Mouse (Mus musculus) hindbrain, embryonic 14.5 days (tissue): Measurements from ENCODE around the gene Srsf1. TPM values are rescaled to one million over a fixed set of nuclear protein-coding genes. Genes with fewer than 3 reads are reported as not detected.
"Not testable (repeated sequence)": the region's sequence is repeated elsewhere in the genome, so short reads cannot be mapped to it uniquely, and the experiment has no call there.

Source experiments
- ATAC-seq: fragments of 200-750 bp; cut with Nextera tagmentation; 2 replicates; pipeline ENCODE4 v1.8.0; 2017; ENCODE audit warnings: moderate number of reproducible peaks, mild to moderate bottlenecking, moderate TSS enrichment, moderate library complexity; ENCODE audit not compliant: low FRiP score
- DNase-seq: peaks from one replicate; pipeline ENCODE4 v3.0.0-alpha.2; 2015; ENCODE audit warnings: low spot score
- H3K27ac ChIP-seq: fragments of 300-500 bp; sonication (generic); 2 replicates; pipeline ENCODE4 v1.5.1; 2014; ENCODE audit warnings: mild to moderate bottlenecking, moderate library complexity
- H3K27me3 ChIP-seq: fragments of 300-500 bp; sonication (generic); 2 replicates; pipeline ENCODE4 v1.6.1; 2014; ENCODE audit warnings: mild to moderate bottlenecking, low read length, mixed read lengths; ENCODE audit not compliant: control insufficient read depth, insufficient read depth
- H3K36me3 ChIP-seq: fragments of 300-500 bp; sonication (generic); replicated peaks from 2 replicates; pipeline ENCODE4 v1.6.1; 2014; ENCODE audit not compliant: control insufficient read depth, insufficient read depth
- H3K4me1 ChIP-seq: fragments of 300-500 bp; sonication (generic); replicated peaks from 2 replicates; pipeline ENCODE4 v1.6.1; 2014; ENCODE audit warnings: antibody characterized with exemption, low read length, mixed read lengths; ENCODE audit not compliant: control insufficient read depth, insufficient read depth
- H3K4me2 ChIP-seq: fragments of 300-500 bp; sonication (generic); replicated peaks from 2 replicates; pipeline ENCODE4 v1.6.1; 2014; ENCODE audit warnings: mild to moderate bottlenecking, moderate library complexity
- H3K4me3 ChIP-seq: fragments of 300-500 bp; sonication (generic); replicated peaks from 2 replicates; pipeline ENCODE4 v1.5.1; 2014; ENCODE audit warnings: mild to moderate bottlenecking, low read length
- H3K9ac ChIP-seq: fragments of 300-500 bp; sonication (generic); 2 replicates; pipeline ENCODE4 v1.6.1; 2014
- H3K9me3 ChIP-seq: fragments of 300-500 bp; sonication (generic); 2 replicates; pipeline ENCODE4 v1.6.1; 2016; ENCODE audit warnings: low read length; ENCODE audit not compliant: control insufficient read depth
- WGBS: fragments of 180-500 bp; shearing (Covaris S2); extraction: QIAGEN DNeasy Blood & Tissue Kit; methylation state at CpG from one replicate; pipeline ENCODE4 v1.1.7; 2014; 5-methylcytosine and 5-hydroxymethylcytosine counted together
- polyA plus RNA-seq: library from polyadenylated mRNA; unstranded; fragments of >200 nt; fragmentation: Nextera tagmentation; extraction: Ambion mirVana; gene quantifications from 2 replicates; pipeline ENCODE4 v1.2.1, GENCODE M21; 2014

Gene Srsf1
- polyA plus RNA-seq, 1 experiment from 2014 or later: 252 TPM

DNA sequence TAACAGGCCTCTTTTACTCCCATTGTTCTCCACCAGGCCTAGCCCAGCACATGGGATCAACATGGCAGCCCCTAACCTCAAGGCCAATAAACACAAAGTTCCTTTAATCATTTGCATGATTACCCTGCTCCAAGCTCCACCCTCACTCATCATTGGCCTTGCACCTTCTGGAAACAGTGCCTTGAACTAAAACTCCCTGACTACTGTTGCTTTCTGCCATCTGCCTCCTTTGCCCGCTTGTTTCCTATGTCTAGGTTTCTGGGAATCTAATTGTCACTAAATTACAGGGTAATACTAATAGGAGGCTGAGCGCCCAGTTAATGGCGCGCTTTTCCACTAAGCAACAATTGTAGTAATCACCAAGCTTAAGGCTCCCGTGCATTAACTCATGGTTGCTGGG, 15.4 kb upstream of the Srsf1 start:
- Histone ChIP-seq H3K9ac (no peak overlapping the region), H3K27ac (no peak overlapping the region), H3K4me2 (no peak overlapping the region), H3K36me3 (0 out of 2 replicates have a peak, but pooled peaks cover 4% of the 10 kb centered on the region), H3K4me1 (peaks cover 9% of the 10 kb centered on the region; the same call in 1 of the 2 replicates), H3K9me3 (no peaks in the 10 kb centered on the region), H3K27me3 (no peaks in the 10 kb centered on the region), H3K4me3 (no peak overlapping the region)
- 86% methylated on average over 5 of the region's 5 CpGs for WGBS
- ATAC-seq (no peak), DNase-seq (no peak)

DNA sequence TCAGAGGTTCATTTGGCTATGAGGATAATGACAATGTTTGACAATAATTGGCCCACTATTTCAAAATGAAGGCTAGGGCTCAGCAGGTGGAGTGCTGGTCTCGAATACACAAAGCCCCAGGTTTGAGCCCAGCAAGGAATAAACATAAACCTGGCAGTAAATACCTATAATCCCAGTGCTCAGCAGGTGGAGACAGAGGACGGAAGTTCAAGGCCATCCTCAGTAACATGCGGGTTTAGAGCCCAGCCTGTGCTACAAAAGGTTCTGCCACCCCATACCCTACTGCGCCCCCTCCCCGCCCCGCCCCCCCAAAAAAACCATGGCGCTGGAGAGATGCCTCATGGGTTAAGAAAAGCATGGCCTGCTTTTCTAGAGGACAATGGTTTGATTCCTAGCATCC, 11.2 kb upstream of the Srsf1 start:
- Histone ChIP-seq H3K4me2 (no peak overlapping the region), H3K27me3 (no peaks in the 10 kb centered on the region), H3K4me3 (no peak overlapping the region), H3K9ac (no peak overlapping the region), H3K4me1 (no peaks in the 10 kb centered on the region), H3K36me3 (peaks cover 4% of the 10 kb centered on the region; the same call in 1 of the 2 replicates), H3K9me3 (no peaks in the 10 kb centered on the region), H3K27ac (no peak overlapping the region)
- ATAC-seq: no peak
- 71% methylated on average over 7 of the region's 7 CpGs for WGBS
- DNase-seq: no peak

GRCm38 (mm10) chr11:88036761-88037251, 10.4 kb upstream of the Srsf1 start:
- no peak overlapping the region for H3K27ac ChIP-seq
- H3K9ac ChIP-seq: no peak overlapping the region
- ATAC-seq (no peak), DNase-seq (no peak)
- 73% methylated on average over 10 of the region's 10 CpGs for WGBS
- H3K4me3 ChIP-seq: no peak overlapping the region
- H3K9me3 ChIP-seq: no peaks in the 10 kb centered on the region
- H3K4me2 ChIP-seq: no peak overlapping the region
- no peaks in the 10 kb centered on the region for H3K27me3 ChIP-seq
- H3K4me1 ChIP-seq: no peaks in the 10 kb centered on the region
- H3K36me3 ChIP-seq: peaks cover 4% of the 10 kb centered on the region; the same call in 1 of the 2 replicates

DNA sequence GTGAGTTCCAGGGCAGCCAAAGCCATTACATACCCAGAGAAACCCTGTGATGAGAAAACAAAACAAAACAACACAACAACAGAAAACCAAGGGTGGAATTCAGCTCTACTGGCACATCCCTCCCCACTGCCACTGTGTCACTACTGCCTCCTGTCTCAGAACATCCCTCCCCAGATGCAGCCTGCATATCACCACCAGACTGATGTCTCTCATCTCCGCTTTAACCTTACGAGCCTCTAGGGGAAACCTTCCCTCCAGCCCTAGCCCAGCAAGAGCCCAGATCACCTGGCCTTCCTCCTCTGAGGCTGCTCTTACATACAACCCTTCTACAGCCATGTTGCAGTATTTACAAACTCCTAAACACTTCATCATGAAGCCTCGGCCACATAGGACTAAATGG, 9.8 kb upstream of the Srsf1 start:
- 76% methylated on average over 3 of the region's 3 CpGs for WGBS
- Histone ChIP-seq H3K9ac (no peak overlapping the region), H3K9me3 (no peaks in the 10 kb centered on the region), H3K27ac (no peak overlapping the region), H3K27me3 (no peaks in the 10 kb centered on the region), H3K36me3 (peaks cover 4% of the 10 kb centered on the region; the same call in 1 of the 2 replicates), H3K4me1 (no peaks in the 10 kb centered on the region), H3K4me2 (no peak overlapping the region), H3K4me3 (no peak overlapping the region)
- ATAC-seq (no peak), DNase-seq (no peak)

DNA sequence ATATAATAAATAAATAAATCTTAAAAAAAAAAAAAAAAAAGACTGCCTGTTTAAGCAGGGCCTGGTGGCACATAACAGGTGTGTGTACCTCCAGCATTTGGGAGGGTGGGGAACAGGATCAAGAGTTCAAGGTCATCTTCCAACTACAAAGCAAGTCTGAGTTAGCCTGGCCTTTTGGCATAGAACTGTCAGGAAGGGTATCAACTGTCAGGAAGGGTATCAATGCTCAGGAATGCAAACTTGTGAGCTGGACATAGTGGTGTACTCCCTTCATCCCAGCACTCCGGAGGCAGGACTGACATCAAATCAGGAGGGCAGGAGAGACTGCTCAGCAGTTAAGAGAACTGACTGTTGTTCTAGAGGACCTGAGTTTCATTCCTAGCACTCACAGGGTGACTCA, 8.1 kb upstream of the Srsf1 start:
- no peak overlapping the region for H3K9ac ChIP-seq
- 95% methylated on average over 1 of the region's 1 CpGs for WGBS

DNA sequence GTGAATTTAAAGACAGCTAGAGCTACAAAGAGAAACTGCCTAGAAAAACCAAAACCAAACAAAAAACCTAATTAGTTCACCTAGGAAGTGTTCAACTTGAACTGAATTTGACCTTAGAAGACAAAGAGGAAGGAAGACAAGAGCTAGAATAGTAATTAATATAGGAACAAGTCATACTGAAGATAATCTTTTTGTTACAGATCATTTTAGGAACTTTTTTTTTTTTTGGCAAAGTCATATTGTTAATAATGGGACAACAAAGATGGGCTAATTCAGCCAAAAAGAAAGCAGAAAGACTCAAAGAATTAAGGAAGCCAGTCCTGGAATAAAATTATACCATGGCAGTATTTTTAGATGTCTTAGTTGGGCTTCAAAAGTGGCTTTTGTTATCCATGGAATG, 2.9 kb upstream of the Srsf1 start:
- DNase-seq (no peak), ATAC-seq (no peak)
- Histone ChIP-seq H3K4me1 (peaks cover 13% of the 10 kb centered on the region), H3K27ac (no peak overlapping the region), H3K36me3 (peaks cover 7% of the 10 kb centered on the region), H3K4me2 (no peak overlapping the region), H3K9me3 (no peaks in the 10 kb centered on the region), H3K27me3 (no peaks in the 10 kb centered on the region), H3K9ac (no peak overlapping the region), H3K4me3 (no peak overlapping the region)

More for the DNA sequence above, 8.1 kb upstream of the Srsf1 start:
- ATAC-seq (no peak), DNase-seq (no peak)
- H3K4me1 ChIP-seq: no peaks in the 10 kb centered on the region
- peaks cover under 1% of the 10 kb centered on the region; the same call in 1 of the 2 replicates for H3K36me3 ChIP-seq
- H3K9me3 ChIP-seq: no peaks in the 10 kb centered on the region
- no peak overlapping the region for H3K27ac ChIP-seq
- H3K4me2 ChIP-seq: no peak overlapping the region
- H3K27me3 ChIP-seq: no peaks in the 10 kb centered on the region
- H3K4me3 ChIP-seq: no peak overlapping the region

- not testable (repeated sequence) for H3K27ac ChIP-seq, ATAC-seq, H3K9me3 ChIP-seq, H3K27me3 ChIP-seq, H3K9ac ChIP-seq, H3K4me3 ChIP-seq, H3K4me2 ChIP-seq, DNase-seq
- WGBS: 97% methylated on average over 3 of the region's 3 CpGs
- H3K4me1 ChIP-seq: peaks cover 21% of the 10 kb centered on the region
- H3K36me3 ChIP-seq: peaks cover 15% of the 10 kb centered on the region
Observed at GRCm38 (mm10) chr11:88045159-88045558, 2.0 kb upstream of the Srsf1 start.

GRCm38 (mm10) chr11:88045878-88046277, 1.3 kb upstream of the Srsf1 start:
- peaks cover 26% of the 10 kb centered on the region for H3K4me1 ChIP-seq
- 91% methylated on average over 4 of the region's 4 CpGs for WGBS
- no peak overlapping the region for H3K27ac ChIP-seq
- DNase-seq: no peak
- 0 out of 2 replicates have a peak overlapping the region, but pooled peaks have one; percentile 99 for H3K9ac ChIP-seq
- ATAC-seq: no peak
- peaks cover 22% of the 10 kb centered on the region for H3K36me3 ChIP-seq
- H3K4me3 ChIP-seq: no peak overlapping the region
- H3K27me3 ChIP-seq: no peaks in the 10 kb centered on the region
- peak overlapping the region; percentile 68 for H3K4me2 ChIP-seq
- H3K9me3 ChIP-seq: no peaks in the 10 kb centered on the region

- ATAC-seq (no peak), DNase-seq (no peak)
- H3K4me3 ChIP-seq: peak overlapping the region; percentile 100
- WGBS: 61% methylated on average over 17 of the region's 17 CpGs
- peaks cover 26% of the 10 kb centered on the region for H3K36me3 ChIP-seq
- H3K4me2 ChIP-seq: peak overlapping the region; percentile 68
- H3K27ac ChIP-seq: peak overlapping the region; percentile 98
- H3K9ac ChIP-seq: peak overlapping the region; percentile 99
- no peaks in the 10 kb centered on the region for H3K27me3 ChIP-seq
- peaks cover 28% of the 10 kb centered on the region for H3K4me1 ChIP-seq
- no peaks in the 10 kb centered on the region for H3K9me3 ChIP-seq
Observed at GRCm38 (mm10) chr11:88046323-88046937, 743 bp upstream of the Srsf1 start.
